Comparison of ENCODE assay signal across 9 mouse cellular contexts in the genomic region with DNA sequence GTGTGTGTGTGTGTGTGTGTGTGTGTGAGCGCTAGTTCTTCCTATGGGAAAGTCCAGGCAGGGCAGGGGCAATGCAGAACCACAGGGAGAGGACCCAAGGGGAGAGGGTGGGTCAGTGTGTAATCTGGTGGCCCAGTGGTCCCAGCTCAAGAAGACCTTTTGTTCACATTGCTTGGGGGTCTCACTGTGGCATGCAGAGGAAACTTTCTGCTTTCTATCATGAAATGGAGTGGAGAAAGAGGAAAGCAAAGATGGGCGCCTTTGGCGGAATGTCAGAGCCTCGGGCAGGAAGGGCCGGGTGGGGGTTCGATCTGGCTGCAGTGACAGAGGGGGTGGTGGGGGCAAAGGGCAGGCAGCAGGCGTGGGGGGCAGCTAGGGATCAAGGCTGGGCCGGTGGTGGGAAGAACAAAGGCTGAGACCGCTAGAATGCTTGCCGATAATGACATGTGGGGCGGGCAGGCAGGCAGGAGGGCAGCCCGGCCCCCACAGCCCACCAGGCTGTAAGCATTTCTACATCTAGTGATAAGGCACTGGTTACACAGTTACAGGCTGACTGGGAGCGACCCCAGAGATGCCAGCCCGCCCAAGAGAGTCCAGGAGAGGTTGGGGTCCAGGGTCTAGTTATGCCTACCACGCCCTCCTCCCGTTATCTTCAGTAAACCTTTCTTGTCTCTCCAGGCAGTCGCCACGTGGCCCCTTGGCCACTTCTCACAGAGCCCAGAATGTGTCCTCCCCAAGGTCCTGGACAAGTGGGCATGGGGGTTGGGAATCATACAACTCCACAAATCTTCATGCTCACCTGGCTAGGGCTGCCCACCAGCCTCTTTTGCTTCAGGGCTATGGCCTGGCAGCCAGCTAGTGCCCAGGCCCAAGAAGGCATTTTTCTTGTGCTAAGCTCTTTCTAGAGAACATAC. TPM values are rescaled to one million over a fixed set of nuclear protein-coding genes. Genes with fewer than 3 reads are reported as not detected.
DNase-seq lines count a peak whose midpoint lies in the region; ATAC-seq lines count a peak whose summit lies in the region.
"Had no signal": no experiment of that assay in that cellular context is flagged by ENCODE, and none has a peak within 500 bp of the region (broad histone marks: within the 10 kb centered on the region; RNA-seq: fewer than 3 reads in every experiment).

No protein-coding gene starts in this region.

- H3K9ac ChIP-seq in heart, embryonic 15.5 days = no peak overlapping the region
- H3K9ac ChIP-seq in embryonic facial prominence, embryonic 12.5 days = 0 out of 2 replicates have a peak overlapping the region, but pooled peaks have one; percentile 1

- 0 out of 2 replicates have a peak overlapping the region, but pooled peaks have one; percentile 6 for H3K4me2 ChIP-seq in heart, embryonic 15.5 days
- H3K4me2 ChIP-seq in embryonic facial prominence, embryonic 12.5 days (replicated peaks) = no peak overlapping the region

- 0 out of 2 replicates have a peak, but pooled peaks have one; percentile 4 for ATAC-seq in heart, embryonic 15.5 days (replicated peaks; ENCODE audit: insufficient number of reproducible peaks, insufficient read depth, low FRiP score, low read depth)
- no peak for ATAC-seq in embryonic facial prominence, embryonic 12.5 days (ENCODE audit: insufficient number of reproducible peaks, insufficient read depth, low FRiP score, low TSS enrichment)

- no peak overlapping the region for H3K4me3 ChIP-seq in heart, embryonic 15.5 days
- H3K4me3 ChIP-seq in embryonic facial prominence, embryonic 12.5 days = no peak overlapping the region

- DNase-seq in heart, adult 18-20 months = no peak
- peak; percentile 69 for DNase-seq in embryo, embryonic 9.5 days (ENCODE audit: extremely low spot score)
- peak; percentile 67 for DNase-seq in liver
- DNase-seq in left cerebral cortex, adult 18-20 months (ENCODE audit: low spot score in 2 of 2) = no peak
- no peak for DNase-seq in lung, postnatal 25 days (ENCODE audit: low spot score)
- no peak for DNase-seq in Muller cell, postnatal 12 days (ENCODE audit: inconsistent ontology term)
- DNase-seq: kidney, postnatal 25 days had no signal

- H3K36me3 ChIP-seq in heart, embryonic 15.5 days = no peaks in the 10 kb centered on the region
- H3K36me3 ChIP-seq in embryonic facial prominence, embryonic 12.5 days = no peaks in the 10 kb centered on the region

- 31% methylated on average over 18 of the region's 18 CpGs for whole genome bisulfite sequencing in heart, embryonic 15.5 days
- WGBS in embryonic facial prominence, embryonic 12.5 days = 27% methylated on average over 18 of the region's 18 CpGs

- H3K4me1 ChIP-seq in heart, embryonic 15.5 days (replicated peaks) = peaks cover 47% of the 10 kb centered on the region
- H3K4me1 ChIP-seq in embryonic facial prominence, embryonic 12.5 days = peaks cover 73% of the 10 kb centered on the region

- H3K9me3 ChIP-seq in heart, embryonic 15.5 days (replicated peaks) = no peaks in the 10 kb centered on the region
- no peaks in the 10 kb centered on the region for H3K9me3 ChIP-seq in embryonic facial prominence, embryonic 12.5 days

- H3K27me3 ChIP-seq in heart, embryonic 15.5 days = no peaks in the 10 kb centered on the region
- H3K27me3 ChIP-seq in embryonic facial prominence, embryonic 12.5 days = no peaks in the 10 kb centered on the region

- peak overlapping the region; percentile 45 for H3K27ac ChIP-seq in heart, embryonic 15.5 days
- H3K27ac ChIP-seq in embryonic facial prominence, embryonic 12.5 days = peak overlapping the region; percentile 89

RNA-seq across cellular contexts. Expression of a gene that starts 28.7 kb away (rescaled TPM):
- polyA plus RNA-seq in heart, embryonic 15.5 days (2015; fragmentation: Nextera tagmentation; extraction: Ambion mirVana) = 17.0 and 18.7 TPM in 2 replicates
- 10 to 100 TPM; 12.2 to 29.0 TPM for total RNA-seq in heart, adult 18-20 months (2021)
- 19.8 and 32.6 TPM in 2 replicates for polyA plus RNA-seq in embryonic facial prominence, embryonic 12.5 days (2016; fragmentation: Nextera tagmentation; extraction: Ambion mirVana)
- 1 to 10 TPM; 3.1 to 5.9 TPM for total RNA-seq in left cerebral cortex, adult 18-20 months (2021)

Comparison
In these comparisons a context has a peak if more than half of its experiments do, and no peak if none do; other contexts are left out.
1. DNase-seq: peak in embryo, embryonic 9.5 days (single experiment) and liver (single experiment); none in heart, adult 18-20 months (0 of 2), left cerebral cortex, adult 18-20 months (0 of 2), lung, postnatal 25 days (single experiment) and Muller cell, postnatal 12 days (single experiment).